Mouse (Mus musculus) testis, adult 2 months (tissue): ENCODE results near the gene Mmrn2. TPM values are rescaled to one million over a fixed set of nuclear protein-coding genes. Genes with fewer than 3 reads are reported as not detected.
"Not testable (repeated sequence)": the region's sequence is repeated elsewhere in the genome, so short reads cannot be mapped to it uniquely, and the experiment has no call there.

Source experiments
- H3K27ac ChIP-seq: fragments of 200-500 bp; 2 replicates; pipeline ENCODE4 v1.5.1; 2012; ENCODE audit warnings: low read depth, low read length; ENCODE audit not compliant: control insufficient read depth, insufficient read depth
- H3K27me3 ChIP-seq: fragments of 200-500 bp; 2 replicates; pipeline ENCODE4 v1.6.1; 2012; ENCODE audit warnings: mild to moderate bottlenecking, low read length, moderate library complexity; ENCODE audit not compliant: control insufficient read depth, insufficient read depth
- H3K36me3 ChIP-seq: fragments of 200-500 bp; 2 replicates; pipeline ENCODE4 v1.6.1; 2012; ENCODE audit warnings: mild to moderate bottlenecking, low read length; ENCODE audit not compliant: control insufficient read depth, insufficient read depth
- H3K4me1 ChIP-seq: fragments of 200-500 bp; 2 replicates; pipeline ENCODE4 v1.6.1; 2012; ENCODE audit warnings: low read length; ENCODE audit not compliant: control insufficient read depth, insufficient read depth
- H3K4me3 ChIP-seq: fragments of 200-500 bp; 2 replicates; pipeline ENCODE4 v1.5.1; 2012; ENCODE audit warnings: low read depth, mild to moderate bottlenecking, low read length, moderate library complexity, mixed read lengths; ENCODE audit not compliant: control insufficient read depth
- CTCF ChIP-seq: fragments of 200-500 bp; IDR thresholded peaks from 2 replicates; pipeline ENCODE4 v1.5.1; 2012; ENCODE audit warnings: low read depth, mild to moderate bottlenecking, inconsistent platforms, low read length, moderate library complexity; ENCODE audit not compliant: control insufficient read depth, insufficient read depth, insufficient replicate concordance
- POLR2A ChIP-seq: fragments of 200-500 bp; IDR thresholded peaks from 2 replicates; pipeline ENCODE4 v1.6.1; 2012; ENCODE audit warnings: low read depth, mild to moderate bottlenecking, inconsistent platforms, low read length, moderate library complexity; ENCODE audit not compliant: control insufficient read depth
- polyA plus RNA-seq: library from polyadenylated mRNA; depleted of rRNA; stranded (reverse); fragments of >200 nt; gene quantifications from 2 replicates; pipeline ENCODE4 v1.2.3, GENCODE M21; 2012

Gene Mmrn2
- polyA plus RNA-seq, 1 experiment: 0.51 TPM

GRCm38 (mm10) chr14:34402871-34403270, 27.6 kb downstream of the Mmrn2 start:
- Histone ChIP-seq H3K36me3 (no peaks in the 10 kb centered on the region), H3K4me1 (peaks cover 4% of the 10 kb centered on the region; the same call in 1 of the 2 replicates), H3K27me3 (no peaks in the 10 kb centered on the region), H3K27ac (no peak overlapping the region), H3K4me3 (no peak overlapping the region)
- TF ChIP-seq POLR2A (no peak), CTCF (no peak)

DNA sequence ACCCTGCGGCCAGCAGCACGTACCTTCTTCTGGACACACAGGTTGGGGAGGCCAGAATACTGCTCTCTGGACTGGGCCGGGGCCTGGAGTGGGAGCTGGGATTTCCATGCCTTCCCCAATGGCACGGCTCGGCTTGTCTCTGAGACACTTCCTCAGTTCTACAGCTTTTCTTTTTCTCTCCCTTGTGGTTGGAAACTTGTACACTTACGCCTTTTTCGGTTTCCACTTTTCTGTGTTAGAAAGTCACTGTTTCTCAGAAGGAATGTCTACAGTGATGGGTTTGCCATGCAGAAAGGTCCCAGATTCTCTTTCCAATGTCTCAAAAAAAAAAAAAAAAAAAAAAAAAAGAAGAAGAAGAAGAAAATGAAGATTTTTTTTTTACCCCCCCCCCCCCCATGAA, 28.2 kb downstream of the Mmrn2 start:
- no peak overlapping the region for H3K4me3 ChIP-seq
- H3K36me3 ChIP-seq: no peaks in the 10 kb centered on the region
- no peak overlapping the region for H3K27ac ChIP-seq
- H3K27me3 ChIP-seq: no peaks in the 10 kb centered on the region
- TF ChIP-seq POLR2A: no peak
- no peak for TF ChIP-seq CTCF
- peaks cover 1% of the 10 kb centered on the region; the same call in 1 of the 2 replicates for H3K4me1 ChIP-seq

DNA sequence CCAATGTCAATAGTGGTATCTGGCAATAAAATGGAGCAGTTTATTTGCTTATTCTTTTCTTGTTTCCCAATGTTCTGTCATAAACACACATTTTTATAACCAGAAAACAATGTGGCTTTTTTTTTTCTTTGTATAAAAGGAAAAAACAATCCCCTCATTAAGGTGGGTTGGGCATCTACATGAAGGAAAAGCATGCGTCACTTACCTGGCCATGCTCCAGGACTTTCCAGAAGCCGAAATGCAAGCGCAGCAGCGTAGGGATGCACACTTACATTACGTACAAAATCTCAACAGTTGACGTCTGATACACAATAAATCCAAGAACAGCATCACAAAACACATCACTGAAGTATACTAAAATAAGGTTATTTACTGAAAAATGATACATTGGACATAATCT, 35.5 kb downstream of the Mmrn2 start:
- Histone ChIP-seq H3K4me1 (no peaks in the 10 kb centered on the region), H3K27ac (no peak overlapping the region), H3K27me3 (no peaks in the 10 kb centered on the region), H3K36me3 (no peaks in the 10 kb centered on the region), H3K4me3 (no peak overlapping the region)
- TF ChIP-seq POLR2A: no peak
- TF ChIP-seq CTCF: no peak

DNA sequence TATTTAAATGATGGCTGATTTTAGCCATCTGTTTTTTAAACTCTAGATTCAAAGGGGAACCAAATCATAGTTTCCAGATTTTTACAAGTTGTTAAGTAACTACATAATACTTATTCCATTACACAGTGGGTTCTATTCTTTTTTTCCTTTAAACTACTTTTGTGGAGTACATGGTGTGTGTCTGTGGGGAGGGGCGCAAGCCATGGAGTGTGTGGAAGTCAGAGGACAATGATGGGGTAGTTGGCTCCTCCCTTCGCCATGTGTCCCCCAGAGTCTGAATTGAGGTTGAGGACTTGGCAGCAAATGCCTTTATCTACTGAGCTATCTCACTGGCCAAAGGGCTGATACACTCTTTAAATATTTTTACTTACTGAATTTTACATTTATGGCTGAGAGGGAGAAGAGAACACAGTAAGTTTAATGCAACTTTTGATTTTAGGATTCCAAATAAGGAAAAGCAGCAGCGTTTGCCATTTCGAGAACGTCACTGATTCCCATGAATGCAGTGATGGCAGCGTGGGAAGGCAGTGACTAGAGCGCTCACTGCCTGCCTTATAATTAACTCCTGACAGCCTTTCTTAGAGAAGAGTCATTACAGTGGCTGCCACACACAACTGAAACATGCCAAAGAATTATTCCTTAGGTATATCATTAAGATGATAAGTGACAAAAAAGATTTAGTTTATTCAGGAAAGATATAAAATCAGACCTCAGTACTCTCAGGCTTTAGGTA, 37.1 kb downstream of the Mmrn2 start:
- H3K4me3 ChIP-seq: no peak overlapping the region
- no peaks in the 10 kb centered on the region for H3K36me3 ChIP-seq
- H3K27ac ChIP-seq: no peak overlapping the region
- no peak for TF ChIP-seq POLR2A
- TF ChIP-seq CTCF: no peak
- no peaks in the 10 kb centered on the region for H3K27me3 ChIP-seq
- H3K4me1 ChIP-seq: no peaks in the 10 kb centered on the region

- H3K4me1 ChIP-seq, H3K27ac ChIP-seq, H3K36me3 ChIP-seq, H3K4me3 ChIP-seq, H3K27me3 ChIP-seq: not testable (repeated sequence)
Measured at GRCm38 (mm10) chr14:34416946-34417345, 41.7 kb downstream of the Mmrn2 start.

- H3K4me1 ChIP-seq: no peaks in the 10 kb centered on the region
- no peaks in the 10 kb centered on the region for H3K27me3 ChIP-seq
- H3K27ac ChIP-seq: no peak overlapping the region
- no peak overlapping the region for H3K4me3 ChIP-seq
- no peak for TF ChIP-seq CTCF
- no peaks in the 10 kb centered on the region; the same call in 1 of the 2 replicates for H3K36me3 ChIP-seq
Measured at GRCm38 (mm10) chr14:34417501-34417900, 42.2 kb downstream of the Mmrn2 start.

- Histone ChIP-seq H3K4me1 (no peaks in the 10 kb centered on the region), H3K4me3 (no peak overlapping the region), H3K36me3 (no peaks in the 10 kb centered on the region; the same call in 1 of the 2 replicates), H3K27ac (no peak overlapping the region), H3K27me3 (no peaks in the 10 kb centered on the region)
- TF ChIP-seq POLR2A: no peak
Measured at GRCm38 (mm10) chr14:34421078-34421477, 45.8 kb downstream of the Mmrn2 start.

- Histone ChIP-seq H3K27me3 (no peaks in the 10 kb centered on the region), H3K4me1 (no peaks in the 10 kb centered on the region), H3K27ac (no peak overlapping the region), H3K36me3 (no peaks in the 10 kb centered on the region), H3K4me3 (no peak overlapping the region)
- TF ChIP-seq CTCF (no peak), POLR2A (no peak)
Measured at GRCm38 (mm10) chr14:34428274-34428673, 53.0 kb downstream of the Mmrn2 start.
